Mouse (Mus musculus) erythroblast, adult 5-6 weeks (primary cell): ENCODE results near the gene Samd4b. TPM values are rescaled to one million over a fixed set of nuclear protein-coding genes. Genes with fewer than 3 reads are reported as not detected.

Experiments used
- ATAC-seq: replicated peaks from 2 replicates; pipeline ENCODE4 v1.8.0; 2016; ENCODE audit warnings: moderate number of reproducible peaks, mild to moderate bottlenecking, moderate TSS enrichment, inconsistent platforms; ENCODE audit not compliant: poor library complexity, low FRiP score, severe bottlenecking
- total RNA-seq, 2 experiments: library from RNA; stranded (forward) in 1 of 2; stranded (reverse) in 1 of 2; fragments of 150-400 nt in 1 of 2; fragments of 200-764, 138-1000 nt in 1 of 2; gene quantifications; 2 replicates each; pipeline versions ENCODE4 v1.2.3 to v1.2.4; 2015 to 2017; ENCODE audit warnings: low replicate concordance in 2 of 2

The Samd4b gene
- total RNA-seq, 2 experiments from 2014 or later: 4.8 to 7.3 TPM

DNA sequence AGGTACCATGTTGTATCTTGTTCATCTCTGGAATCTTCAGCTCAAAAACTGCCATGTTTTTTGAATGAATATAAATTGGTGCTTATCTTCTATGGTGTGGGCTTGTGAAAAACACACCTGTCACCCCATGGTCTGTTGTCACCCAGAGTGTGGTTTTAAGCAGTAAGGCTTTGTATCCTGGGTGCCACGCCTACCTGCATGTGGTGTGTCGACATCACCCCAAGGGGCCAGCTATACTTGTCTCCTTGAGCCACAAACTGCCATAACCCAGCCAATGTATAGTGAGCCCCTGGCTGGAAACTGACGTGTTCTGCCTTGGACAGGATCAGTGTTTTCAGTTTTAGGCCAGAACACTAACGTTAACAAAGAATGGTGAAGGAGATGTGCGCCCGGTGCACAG, 213.8 kb downstream of the Samd4b start:
- ATAC-seq: no peak

DNA sequence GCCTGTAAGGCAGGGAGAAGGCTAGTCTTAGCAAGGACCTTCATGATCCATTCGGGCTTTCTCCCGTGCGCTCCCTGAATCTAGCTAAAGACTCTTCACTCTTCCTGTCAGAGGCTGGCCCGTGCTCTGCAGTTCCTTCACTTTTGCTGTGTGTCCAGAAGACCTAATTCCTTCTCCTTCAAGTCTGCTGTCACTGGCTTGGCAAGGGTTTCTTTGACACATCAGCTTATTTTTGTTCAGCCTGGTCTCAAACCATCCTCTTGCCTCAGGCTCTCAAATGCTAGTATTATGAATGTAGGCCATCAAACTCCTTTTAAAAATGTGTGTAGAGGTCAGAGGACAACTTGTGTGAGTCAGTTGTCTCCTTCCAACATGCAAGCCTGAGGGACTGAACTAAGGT, 214.3 kb downstream of the Samd4b start:
- ATAC-seq: no peak

DNA sequence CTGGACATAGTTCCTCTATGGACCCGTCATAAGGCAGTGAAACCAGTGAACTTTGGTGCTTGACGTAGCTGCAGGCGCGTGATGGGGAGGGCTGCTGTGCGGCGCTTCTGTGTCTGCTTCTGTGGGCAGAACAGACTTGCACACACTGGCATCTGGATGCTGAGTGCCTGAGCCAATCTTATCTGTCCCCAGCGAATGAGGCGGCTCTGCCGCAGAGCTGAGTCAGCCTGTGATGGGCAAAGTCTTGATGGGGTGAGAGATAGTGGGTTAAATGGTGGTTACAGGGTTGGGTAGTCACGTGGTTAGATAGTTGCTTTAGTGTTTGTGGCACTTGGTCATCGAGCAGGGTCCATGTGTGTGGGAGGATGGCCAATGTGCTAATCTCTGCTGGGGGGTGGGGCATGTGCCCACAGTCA, 215.0 kb downstream of the Samd4b start:
- ATAC-seq: 0 out of 2 replicates have a peak, but pooled peaks have one; percentile 20

DNA sequence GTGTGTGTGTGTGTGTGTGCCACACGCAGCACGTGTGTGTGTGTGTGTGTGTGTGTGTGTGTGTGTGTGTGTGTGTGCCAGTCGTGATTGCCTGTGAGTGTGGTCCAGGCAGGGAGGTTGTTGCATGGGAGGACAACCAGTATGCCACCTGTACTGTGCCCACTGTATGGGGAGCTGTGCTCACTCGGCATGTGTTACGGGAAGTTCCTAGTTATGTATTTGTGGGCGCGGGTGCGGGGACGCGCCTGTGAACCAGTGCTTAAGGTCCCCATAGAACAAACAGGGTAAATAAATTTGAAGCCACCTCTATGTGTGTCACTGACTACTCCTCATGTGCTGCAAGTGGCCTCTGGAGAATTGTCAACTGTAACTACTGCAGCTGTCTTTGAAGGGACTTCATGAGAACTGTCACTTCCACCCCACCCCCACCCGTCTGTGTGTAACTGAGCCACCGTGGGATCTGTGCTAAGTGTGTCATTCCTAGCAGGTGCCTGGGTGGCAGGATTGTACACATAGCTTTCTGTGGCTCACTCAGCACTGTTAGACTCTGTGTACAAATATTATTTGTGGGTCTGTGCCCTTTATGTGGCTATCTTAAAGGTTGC, 215.5 kb downstream of the Samd4b start:
- no peak for ATAC-seq

DNA sequence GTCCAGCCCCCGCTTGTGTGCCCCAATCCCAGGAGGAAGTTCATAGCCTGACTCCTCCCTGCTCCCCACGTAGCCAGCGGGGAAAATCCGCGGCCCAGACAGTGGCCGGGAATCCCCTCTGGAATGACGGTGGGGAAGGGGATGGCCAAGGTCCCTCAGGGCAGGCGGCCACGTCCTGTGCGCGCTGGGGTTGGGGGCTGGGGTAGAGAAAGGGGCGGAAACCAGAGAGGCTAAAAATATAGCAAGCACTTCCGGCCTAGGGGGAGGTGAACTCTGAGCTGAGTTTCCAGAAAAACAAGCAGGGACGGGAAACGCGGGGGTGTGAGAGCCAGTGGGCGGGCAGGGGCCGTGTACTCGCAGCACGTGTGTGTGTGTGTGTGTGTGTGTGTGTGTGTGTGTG, 216.0 kb downstream of the Samd4b start:
- no peak for ATAC-seq

DNA sequence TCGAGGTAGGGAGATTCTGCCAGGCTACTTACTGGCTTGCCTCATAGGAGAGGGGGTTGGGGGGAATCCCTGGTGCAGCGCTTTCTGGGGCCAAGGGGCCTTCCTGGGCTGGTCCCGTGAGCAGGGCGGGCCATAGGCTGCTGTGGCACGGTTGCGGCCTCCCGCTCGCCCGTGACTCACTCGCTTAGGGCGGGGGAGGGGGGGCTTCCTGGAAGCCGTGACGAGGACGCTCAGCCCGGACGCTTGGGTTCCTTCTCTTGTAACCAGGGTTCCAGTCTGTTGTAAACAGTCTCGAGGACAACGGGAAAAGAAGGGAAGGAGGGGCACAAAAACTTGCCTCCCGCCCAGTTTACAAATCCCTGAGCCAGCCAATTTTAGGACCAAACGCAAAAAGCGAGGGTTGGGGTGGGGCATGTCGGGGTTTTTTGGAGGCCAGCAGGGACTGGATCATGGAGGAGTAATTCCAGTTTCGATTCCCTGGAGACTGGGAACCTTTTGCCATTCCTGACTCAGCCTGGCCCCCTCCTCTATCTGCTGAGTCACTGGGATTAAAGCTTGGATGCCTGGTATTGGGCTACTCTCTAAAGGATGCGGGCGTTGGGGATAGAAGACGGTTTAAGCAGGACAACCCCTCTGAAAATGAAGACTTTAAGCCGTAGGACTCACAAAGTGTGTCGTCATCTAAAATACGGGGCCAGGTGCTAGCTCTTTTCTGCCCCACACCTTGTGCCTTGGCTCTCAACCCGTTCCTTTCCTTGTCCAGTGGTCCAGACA, 216.7 kb downstream of the Samd4b start:
- no peak for ATAC-seq

DNA sequence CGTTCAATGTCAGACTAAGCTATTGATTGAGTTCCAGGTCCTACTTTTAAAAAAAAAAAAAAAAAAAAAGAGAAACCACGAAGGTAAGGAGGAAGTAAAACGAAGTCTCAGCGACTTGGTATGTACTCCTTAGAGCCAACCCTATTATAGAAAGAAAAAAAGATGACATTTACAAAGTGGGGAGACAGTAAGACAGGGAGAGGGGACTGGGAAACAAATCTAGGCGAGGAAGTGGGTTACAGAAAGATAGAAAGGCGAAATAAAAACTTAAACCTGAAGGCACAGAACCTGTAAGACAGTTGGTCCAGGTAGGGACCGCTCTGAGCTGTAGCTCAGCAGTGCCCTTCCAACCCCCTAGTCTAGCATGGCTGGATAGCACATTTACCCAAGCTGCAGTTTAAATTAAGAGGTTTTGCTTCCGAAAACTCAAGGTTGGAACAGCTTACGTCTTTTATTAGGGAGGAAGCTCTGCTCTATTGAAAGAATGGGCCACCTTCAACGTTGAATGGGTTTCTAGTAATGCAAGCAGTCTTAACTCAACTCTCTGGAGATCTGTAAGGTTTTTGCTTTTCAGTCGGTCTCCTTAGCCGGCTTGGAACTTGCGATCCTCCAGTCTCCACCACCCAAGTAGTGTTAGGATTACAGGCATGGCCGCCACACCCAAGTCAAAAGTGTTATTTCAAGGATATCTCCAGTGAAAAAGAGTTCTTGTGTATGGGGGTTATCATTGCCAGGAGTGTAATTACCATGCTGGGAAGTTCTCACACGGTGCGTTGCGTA, 217.5 kb downstream of the Samd4b start, which contains the start of gene Zfp36:
Gene Zfp36, minus strand, starts transcription at position 17 of the 780 bp plus-strand sequence.
- no peak for ATAC-seq

DNA sequence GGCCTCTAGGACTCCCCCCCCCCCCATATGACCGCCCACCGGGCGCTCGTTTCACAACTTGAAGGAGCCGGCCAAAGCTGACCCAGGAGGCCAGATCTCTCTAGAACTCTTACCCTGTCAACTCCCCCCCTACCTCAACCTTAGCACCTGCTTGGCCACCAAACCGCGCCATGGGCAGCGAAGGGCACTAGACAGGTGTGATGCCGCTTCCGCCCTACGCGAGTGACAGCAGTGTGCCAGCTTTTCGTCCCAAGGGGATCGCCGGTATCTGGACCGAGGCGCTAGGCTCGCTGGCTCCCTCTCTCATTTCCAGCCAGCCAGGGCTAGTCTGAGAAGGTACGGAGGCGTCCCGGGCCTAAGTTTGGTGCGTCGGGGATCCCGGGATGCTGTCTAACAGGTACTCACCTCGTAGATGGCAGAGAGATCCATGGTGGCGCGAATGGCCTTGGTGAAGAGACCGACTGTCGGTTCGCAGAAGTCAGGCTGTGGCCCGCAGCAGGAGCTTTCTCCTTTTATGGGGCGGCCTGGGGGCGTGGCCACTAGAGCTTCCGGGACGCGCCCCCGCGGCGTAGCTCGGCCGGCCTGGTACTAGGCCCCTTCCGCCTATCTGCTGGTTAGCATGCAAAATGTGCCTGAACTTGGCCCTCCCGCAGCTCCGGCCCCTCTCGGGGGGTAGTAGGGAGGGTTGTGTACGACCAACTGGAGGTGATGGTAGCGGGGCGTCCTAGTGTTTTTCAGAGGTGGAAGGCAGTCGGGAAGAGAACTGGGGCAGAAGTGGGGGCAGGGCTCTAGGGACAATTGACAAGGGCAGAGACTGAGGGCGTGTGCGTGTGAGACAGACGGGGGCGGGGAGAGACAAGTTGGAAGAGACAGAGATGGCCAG, 218.9 kb downstream of the Samd4b start:
- ATAC-seq: peak; percentile 80

DNA sequence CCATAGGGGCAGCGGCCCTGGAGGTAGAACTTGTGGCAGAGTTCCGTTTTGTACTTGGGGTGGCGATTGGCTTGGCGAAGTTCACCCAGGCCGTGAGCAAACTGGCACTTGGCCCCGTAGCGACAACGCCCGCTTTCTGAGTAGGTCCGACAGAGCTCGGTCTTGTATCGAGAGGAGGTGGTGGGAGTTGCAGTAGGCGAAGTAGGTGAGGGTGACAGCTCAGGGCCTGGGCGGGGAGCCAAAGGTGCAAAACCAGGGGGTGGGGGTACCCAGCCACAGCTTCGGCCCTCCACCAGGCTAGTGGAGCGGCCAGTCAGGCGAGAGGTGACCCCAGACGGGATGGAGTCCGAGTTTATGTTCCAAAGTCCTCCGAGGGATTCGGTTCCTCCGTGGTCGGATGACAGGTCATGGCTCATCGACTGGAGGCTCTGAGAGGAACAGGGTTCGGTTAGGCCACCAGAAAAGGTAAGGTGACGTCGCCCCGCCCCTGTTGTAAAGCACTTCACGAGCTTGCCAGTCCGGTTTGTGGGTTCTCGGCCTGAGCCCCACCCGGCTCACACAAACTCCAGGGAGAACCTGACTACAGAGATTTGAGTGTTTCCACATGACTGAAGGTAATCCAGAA, 219.8 kb downstream of the Samd4b start:
- no peak for ATAC-seq

DNA sequence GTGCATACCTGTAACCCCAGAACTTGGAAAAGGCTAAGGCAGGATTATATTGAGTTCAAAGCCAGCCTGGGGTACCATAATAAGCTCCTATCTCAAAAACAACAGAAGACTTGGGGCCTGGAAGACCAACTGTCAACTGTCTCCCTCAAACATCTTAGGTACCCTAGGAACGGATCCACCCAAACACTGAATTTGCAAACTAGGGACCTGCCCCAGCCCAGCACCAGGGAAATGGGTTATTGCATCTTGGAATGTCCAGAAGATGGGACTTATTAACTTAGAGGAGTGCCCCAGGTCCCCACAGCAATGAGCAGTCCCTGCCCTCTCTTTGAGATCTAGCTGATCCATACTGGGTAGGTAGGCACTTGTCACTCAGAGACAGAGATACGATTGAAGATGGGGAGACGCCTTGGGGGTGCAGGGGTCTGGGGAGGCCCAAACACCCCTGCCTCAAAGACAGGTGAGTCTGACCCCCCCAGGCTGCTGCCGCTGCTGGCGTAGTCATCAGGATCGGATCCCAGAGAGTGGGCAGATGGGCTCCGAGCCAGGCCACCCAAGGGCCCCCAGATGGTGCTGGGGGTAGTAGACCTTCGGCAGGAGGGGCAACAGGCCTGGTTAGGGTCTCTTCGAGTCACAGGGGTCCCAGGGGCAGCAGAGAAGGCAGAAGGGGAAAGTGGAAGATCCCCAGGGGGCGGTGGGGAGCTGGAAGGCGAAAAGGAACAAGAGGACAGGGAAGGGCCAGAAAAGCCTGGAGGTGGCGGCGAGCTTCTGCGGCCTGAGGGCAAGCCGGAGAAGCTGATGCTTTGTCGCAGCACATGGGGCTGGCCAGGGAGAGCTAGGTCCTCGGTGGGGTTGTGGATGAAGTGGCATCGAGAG, 220.5 kb downstream of the Samd4b start:
- ATAC-seq: no peak

DNA sequence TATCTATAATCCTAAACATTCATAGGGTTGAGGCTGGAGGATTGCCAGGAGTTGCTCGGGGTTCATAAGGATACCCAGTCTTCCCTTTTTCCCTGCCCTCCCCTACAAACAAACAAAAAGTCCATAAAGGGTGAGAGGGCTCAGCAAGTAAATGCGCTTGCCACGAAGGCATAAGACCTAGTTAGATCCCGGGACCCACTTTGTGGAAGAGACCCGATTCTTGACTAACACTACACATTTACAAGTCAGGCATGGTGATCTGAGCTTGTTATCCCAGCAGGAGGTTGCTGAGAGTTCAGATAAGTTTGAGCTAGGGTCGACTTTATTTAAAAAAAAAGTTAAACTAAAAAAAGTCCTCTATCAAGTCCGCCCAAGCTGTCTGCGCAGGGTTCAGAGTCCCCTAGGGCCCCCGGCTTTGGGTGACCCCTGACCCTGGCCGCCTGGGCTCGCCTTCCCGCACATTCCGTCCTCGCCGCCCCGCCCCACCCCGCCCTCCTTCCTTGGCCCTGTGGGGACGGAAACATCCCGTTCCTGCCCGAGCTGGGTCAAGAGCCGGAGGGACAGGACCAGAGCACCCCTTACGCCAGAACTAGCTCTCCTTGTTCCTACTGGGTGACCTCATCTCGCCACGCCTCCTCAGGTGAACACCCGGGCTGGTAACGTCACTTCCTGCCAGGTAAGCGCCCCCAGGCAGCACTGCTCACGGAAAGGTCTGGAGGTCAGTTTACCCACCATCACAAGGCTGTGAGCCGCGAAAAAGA, 221.8 kb downstream of the Samd4b start:
- no peak for ATAC-seq

DNA sequence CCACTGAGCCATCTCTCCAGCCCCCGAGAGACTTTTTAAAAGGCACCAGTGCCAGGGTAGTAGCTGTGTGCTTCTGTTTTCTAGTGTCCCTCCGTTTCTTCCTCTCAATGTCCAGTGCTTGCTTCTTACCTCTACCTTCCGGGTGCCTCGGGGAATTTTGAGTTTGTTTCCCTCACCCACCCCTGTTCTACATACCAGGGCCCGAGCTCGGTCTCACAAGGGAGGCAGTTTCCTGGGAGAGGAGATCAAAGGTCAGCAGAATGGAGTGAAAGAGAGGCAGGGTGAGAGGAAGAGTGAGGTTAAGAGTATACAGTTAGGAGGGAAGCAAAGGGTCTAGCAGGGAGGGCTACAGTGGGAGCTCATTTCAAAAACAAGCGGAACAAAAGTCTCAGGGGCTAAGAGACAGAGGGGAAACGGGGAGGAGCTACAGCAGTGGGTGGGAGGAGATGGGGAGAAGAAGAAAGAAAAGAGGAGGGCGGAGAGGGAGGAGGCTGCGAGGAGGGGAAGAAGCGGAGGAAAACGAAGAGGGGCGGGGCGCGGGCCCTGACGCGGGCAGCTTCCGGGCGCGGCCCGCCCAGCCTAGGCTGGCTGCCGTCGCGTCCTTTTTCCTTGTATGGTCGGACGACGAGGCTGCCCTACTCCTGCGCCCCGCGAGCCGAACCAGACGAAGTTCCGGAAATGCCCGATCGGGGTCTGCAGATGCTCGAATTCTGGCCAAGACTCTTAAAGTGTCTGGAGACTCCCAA, 222.6 kb downstream of the Samd4b start:
- ATAC-seq: peak; percentile 49

DNA sequence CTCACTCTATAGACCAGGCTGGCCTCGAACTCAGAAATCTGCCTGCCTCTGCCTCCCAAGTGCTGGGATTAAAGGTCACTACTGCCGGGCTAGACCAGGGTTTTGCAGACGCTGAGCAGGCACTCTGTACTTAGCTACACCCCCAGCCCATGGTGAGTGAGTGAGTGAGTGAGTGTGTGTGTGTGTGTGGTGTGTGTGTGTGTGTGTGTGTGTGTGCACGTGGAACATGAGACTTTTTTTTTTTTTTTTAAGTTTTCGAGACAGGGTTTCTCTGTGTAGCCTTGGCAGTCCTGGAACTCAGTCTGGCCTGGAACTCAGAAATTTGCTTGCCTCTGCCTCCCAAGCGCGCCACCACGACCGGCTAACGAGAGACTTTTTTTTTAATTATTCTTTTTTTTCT, 223.3 kb downstream of the Samd4b start:
- no peak for ATAC-seq

DNA sequence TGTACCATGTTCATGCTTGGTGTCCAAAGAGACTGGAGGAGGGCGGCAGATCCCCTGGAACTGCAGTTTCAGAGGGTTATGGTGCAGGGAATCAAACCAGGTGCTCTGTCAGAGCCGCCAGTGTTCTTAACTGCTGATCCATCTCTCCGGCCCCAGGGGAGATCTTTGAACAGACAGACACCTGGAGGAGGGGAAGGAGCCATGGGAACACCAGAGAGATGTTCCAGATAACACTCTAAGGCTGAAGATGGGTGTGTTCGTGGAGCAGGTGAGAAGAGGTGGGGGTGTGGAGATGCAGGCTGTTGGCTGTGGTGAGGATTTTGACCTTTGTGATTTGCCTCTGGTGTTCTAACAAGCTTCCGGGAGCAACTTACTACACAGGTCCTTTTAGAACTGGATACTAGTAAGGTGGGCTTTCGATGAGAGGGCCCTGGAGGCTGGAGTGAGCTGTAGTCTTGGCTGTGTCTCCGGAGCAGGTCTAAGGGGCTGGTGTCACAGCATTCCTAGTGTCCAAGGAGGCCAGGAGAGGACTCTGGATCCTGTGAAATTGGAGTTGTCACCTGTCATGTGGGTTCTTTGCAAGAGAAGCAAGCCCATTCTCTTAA, 224.0 kb downstream of the Samd4b start:
- ATAC-seq: no peak

DNA sequence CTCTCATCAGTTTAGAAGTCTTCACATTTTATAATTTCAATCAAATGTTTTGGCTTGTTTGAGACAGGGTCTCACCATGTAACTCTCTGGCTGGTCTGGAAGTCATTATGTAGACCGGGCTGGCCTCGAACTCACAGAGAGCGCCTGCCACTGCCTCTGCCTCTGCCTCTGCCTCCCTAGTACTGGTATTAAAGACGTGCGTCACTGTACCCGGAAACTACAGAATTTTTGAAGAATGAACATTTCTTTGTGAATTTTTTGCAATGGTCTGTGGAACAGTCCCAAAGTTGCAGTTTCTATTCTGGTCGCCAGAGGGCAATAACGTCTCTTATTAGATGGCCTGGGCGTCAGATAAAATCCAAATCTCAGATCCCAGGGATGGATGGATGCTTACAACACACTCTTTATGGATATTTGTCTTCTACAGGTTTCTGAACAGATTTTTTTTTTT, 224.8 kb downstream of the Samd4b start:
- ATAC-seq: peak; percentile 16; the same call in 1 of the 2 replicates
